ENCODE assay signal across 9 mouse cellular contexts in the genomic region with DNA sequence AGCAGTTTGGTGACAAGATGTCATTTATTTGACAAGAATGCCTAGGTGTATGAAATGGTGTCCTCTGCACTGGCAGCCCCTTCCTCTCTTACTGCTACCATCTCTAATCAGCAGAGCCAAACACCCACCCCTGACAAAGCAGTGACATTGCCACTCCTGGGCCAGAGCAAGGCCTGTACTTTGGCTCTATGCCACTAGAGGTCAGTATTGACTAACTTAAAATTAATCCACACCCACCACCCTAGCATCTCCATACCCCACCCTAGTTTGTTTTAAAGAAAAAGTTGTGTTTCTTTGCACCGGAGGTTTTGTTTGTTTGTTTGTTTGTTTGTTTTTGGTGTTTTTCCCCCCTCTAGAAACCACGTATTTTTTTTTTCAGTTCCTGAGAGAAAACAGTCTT.
A peak's percentile ranks its signal among the peaks of the same experiment; 100 is the strongest.
DNase-seq lines count a peak whose midpoint lies in the region; ATAC-seq and TF ChIP-seq lines count a peak whose summit lies in the region.
"Had no signal": no experiment of that assay in that cellular context is flagged by ENCODE, and none has a peak within 500 bp of the region (broad histone marks: within the 10 kb centered on the region; RNA-seq: fewer than 3 reads in every experiment).

No protein-coding gene starts in this region.

- H3K9me3 ChIP-seq in lung, embryonic 14.5 days (ENCODE audit: low read depth, low read length) = no peaks in the 10 kb centered on the region
- H3K9me3 ChIP-seq: megakaryocyte, embryonic 14.5 days had no signal

- no peaks in the 10 kb centered on the region for H3K27me3 ChIP-seq in lung, embryonic 14.5 days (ENCODE audit: insufficient read depth, low read length)
- H3K27me3 ChIP-seq: megakaryocyte, embryonic 14.5 days had no signal

- no peak overlapping the region for H3K27ac ChIP-seq in lung, embryonic 14.5 days (ENCODE audit: low read depth)

- DNase-seq in ovary, postnatal 14 days (ENCODE audit: low spot score) = peak; percentile 5
- no peak for DNase-seq in ovary, postnatal 36 days (ENCODE audit: low spot score)
- DNase-seq in cerebellum, adult 8-10 months = peak; percentile 24
- peak; percentile 28 to 57 for DNase-seq in frontal cortex, postnatal 25 days (ENCODE audit: low spot score in 2 of 2)
- DNase-seq in kidney, postnatal 10 days = peak; percentile 54
- peak; percentile 84 for DNase-seq in lung, embryonic 14.5 days
- peak; percentile 38 for DNase-seq in retina, postnatal 7 days (ENCODE audit: low read depth, low spot score)
- DNase-seq in urinary bladder, adult 18-20 months (ENCODE audit: low spot score in 2 of 2) = no peak

- no peaks in the 10 kb centered on the region for H3K36me3 ChIP-seq in lung, embryonic 14.5 days (ENCODE audit: insufficient read depth)

- peak; percentile 74 for TF ChIP-seq CTCF in lung, embryonic 14.5 days (IDR thresholded peaks at IDR 0.05; ENCODE audit: low read depth)

- no peaks in the 10 kb centered on the region for H3K4me1 ChIP-seq in lung, embryonic 14.5 days (ENCODE audit: insufficient read depth)
- H3K4me1 ChIP-seq: megakaryocyte, embryonic 14.5 days had no signal

- peak; percentile 77; the same call in 1 of the 2 replicates for ATAC-seq in lung, embryonic 14.5 days (ENCODE audit: insufficient read depth)

- H3K4me2 ChIP-seq in lung, embryonic 14.5 days = no peak overlapping the region

- H3K4me3 ChIP-seq in lung, embryonic 14.5 days (ENCODE audit: low read depth, low read length) = no peak overlapping the region
- H3K4me3 ChIP-seq: megakaryocyte, embryonic 14.5 days had no signal

- WGBS in lung, embryonic 14.5 days = 5% methylated on average over 2 of the region's 2 CpGs

- no peak overlapping the region for H3K9ac ChIP-seq in lung, embryonic 14.5 days

Comparison
In these comparisons a context has a peak if more than half of its experiments do, and no peak if none do; other contexts are left out.
1. DNase-seq: peak in ovary, postnatal 14 days (single experiment), cerebellum, adult 8-10 months (single experiment), frontal cortex, postnatal 25 days (2 of 2), kidney, postnatal 10 days (single experiment), lung, embryonic 14.5 days (single experiment) and retina, postnatal 7 days (single experiment); none in ovary, postnatal 36 days (single experiment) and urinary bladder, adult 18-20 months (0 of 2).